In genomic region chr7:126635375-126635774, GRCm38 (mm10) we compare ENCODE assay signal across 1 mouse cellular context.
A peak's percentile ranks its signal among the peaks of the same experiment; 100 is the strongest.
TF ChIP-seq lines count a peak whose summit lies in the region.

No protein-coding gene starts in this region.

TF ChIP-seq in MEL, 35 proteins besides CTCF, POLR2A, EP300 and RAD21 (continued from another document):
- TF ChIP-seq GABPA (IDR thresholded peaks at IDR 0.05; ENCODE audit: low read depth, low read length) (peak; percentile 79; the same call in 1 of the 2 replicates), ZKSCAN1 (IDR thresholded peaks at IDR 0.05; ENCODE audit: low read depth, low read length) (no peak), MAFK (IDR thresholded peaks at IDR 0.05; ENCODE audit: borderline replicate concordance, low read depth, low read length) (peak; percentile 97), MYB (IDR thresholded peaks at IDR 0.05; ENCODE audit: low read depth, low read length) (peak; percentile 24; the same call in 1 of the 2 replicates), NRF1 (IDR thresholded peaks at IDR 0.05; ENCODE audit: insufficient read depth, low read depth, low read length, poor library complexity, severe bottlenecking) (no peak), ZC3H11A (IDR thresholded peaks at IDR 0.05; ENCODE audit: low read depth, low read length) (no peak), NELFE (IDR thresholded peaks at IDR 0.05; ENCODE audit: low read depth, low read length) (no peak), POLR2AphosphoS2 (IDR thresholded peaks at IDR 0.05; ENCODE audit: low read length) (no peak), HCFC1 (IDR thresholded peaks at IDR 0.05; ENCODE audit: low read depth, low read length) (no peak), ELF1 (IDR thresholded peaks at IDR 0.05; ENCODE audit: low read depth, low read length) (no peak), RCOR1 (IDR thresholded peaks at IDR 0.05; ENCODE audit: low read depth, low read length) (peak; percentile 40; the same call in 1 of the 2 replicates), CHD2 (IDR thresholded peaks at IDR 0.05; ENCODE audit: low read length) (no peak), BHLHE40 (IDR thresholded peaks at IDR 0.05; ENCODE audit: borderline replicate concordance, low read depth, low read length) (no peak), USF2 (IDR thresholded peaks at IDR 0.05; ENCODE audit: borderline replicate concordance in 1 of 2, insufficient read depth in 1 of 2, low read depth in 1 of 2, low read length in 2 of 2) (no peak), GATA1 (IDR thresholded peaks at IDR 0.05; ENCODE audit: low read depth, low read length) (0 out of 2 replicates have a peak, but pooled peaks have one; percentile 32), MXI1 (IDR thresholded peaks at IDR 0.05; ENCODE audit: low read depth, low read length) (no peak), CHD1 (IDR thresholded peaks at IDR 0.05; ENCODE audit: low read depth, low read length) (no peak), UBTF (IDR thresholded peaks at IDR 0.05; ENCODE audit: borderline replicate concordance, insufficient read depth, low read depth, low read length) (no peak), SIN3A (IDR thresholded peaks at IDR 0.05; ENCODE audit: low read length) (peak; percentile 15; the same call in 1 of the 2 replicates)
TF ChIP-seq in MEL: peak in this region for 8.
